Comparison of ENCODE assay signal across 17 mouse cellular contexts in genomic region chr17:66813786-66814185, GRCm38 (mm10).
"Had no signal": no experiment of that assay in that cellular context is flagged by ENCODE, and none has a peak within 500 bp of the region (broad histone marks: within the 10 kb centered on the region; RNA-seq: fewer than 3 reads in every experiment).

No protein-coding gene starts in this region.

- H3K9me3 ChIP-seq: kidney, embryonic 15.5 days; liver, embryonic 13.5 days; stomach, embryonic 15.5 days had no signal

- H3K36me3 ChIP-seq: liver, embryonic 13.5 days; stomach, embryonic 15.5 days had no signal

- DNase-seq: kidney, adult 8-10 months; kidney, postnatal 10 days; kidney, postnatal 36 days; layer of hippocampus, postnatal 36 days; liver, embryonic 13.5 days; lung, adult 2 months; lung, postnatal 14 days; lung, postnatal 4 days; midbrain, embryonic 14.5 days; retina, postnatal 1 day; right cerebral cortex, postnatal 25 days; spleen, adult 18-20 months; thymus, postnatal 25 days had no signal

- H3K4me1 ChIP-seq: kidney, embryonic 15.5 days; liver, embryonic 13.5 days; stomach, embryonic 15.5 days had no signal

- H3K9ac ChIP-seq: kidney, embryonic 15.5 days; liver, embryonic 13.5 days; stomach, embryonic 15.5 days had no signal

- H3K27me3 ChIP-seq: kidney, embryonic 15.5 days; liver, embryonic 13.5 days; stomach, embryonic 15.5 days had no signal

- H3K27ac ChIP-seq: kidney, embryonic 15.5 days; left cerebral cortex, adult 2 months; liver, embryonic 13.5 days; stomach, embryonic 15.5 days had no signal

- H3K4me3 ChIP-seq: kidney, embryonic 15.5 days; left cerebral cortex, adult 2 months; liver, embryonic 13.5 days; stomach, embryonic 15.5 days had no signal

- H3K4me2 ChIP-seq: kidney, embryonic 15.5 days; liver, embryonic 13.5 days; midbrain, embryonic 11.5 days; stomach, embryonic 15.5 days had no signal
